Mouse (Mus musculus): ENCODE results near the gene Mrgprb1.
"Not testable (repeated sequence)": the region's sequence is repeated elsewhere in the genome, so short reads cannot be mapped to it uniquely, and the experiment has no call there.

The Mrgprb1 gene

GRCm38 (mm10) chr7:48456242-48456641 is at the start of gene Mrgprb1:
Gene Mrgprb1, minus strand, starts transcription at chr7:48456342.
- DNase-seq (ENCODE audit: low spot score) = no peak

DNA sequence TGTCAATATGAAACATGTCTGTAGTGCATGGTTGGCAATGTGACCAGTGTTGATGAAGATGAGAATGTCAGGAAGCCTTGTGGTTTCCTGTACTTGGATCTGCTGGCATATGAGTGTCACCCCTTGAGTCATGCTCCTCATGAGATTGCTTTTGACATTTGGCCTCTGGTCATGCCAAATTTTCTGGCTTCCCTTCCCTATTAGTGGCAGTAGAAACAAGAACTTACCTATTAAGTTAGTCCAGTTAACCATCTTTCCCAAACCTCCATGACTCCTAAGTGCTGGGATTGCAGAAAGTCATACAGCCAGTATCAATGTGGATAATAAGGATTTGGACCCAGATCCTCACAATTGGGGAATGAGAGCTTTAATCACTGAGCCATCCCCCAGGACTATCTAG is 43.1 kb upstream of the Mrgprb1 start, which contains the start of gene Mrgprx2:
Mrgprx2 (minus strand) TSS at position 101 of the 400 bp plus-strand sequence.
- DNase-seq (ENCODE audit: low spot score) = no peak

- no peak for DNase-seq (ENCODE audit: low spot score)
Measured at GRCm38 (mm10) chr7:48436581-48436980, 19.6 kb downstream of the Mrgprb1 start.

- DNase-seq (ENCODE audit: low spot score) = not testable (repeated sequence)
Measured at GRCm38 (mm10) chr7:48435936-48436335, 20.2 kb downstream of the Mrgprb1 start.

Measured in c-Kit-positive CD71-positive TER-119-positive erythroid progenitor cells, embryonic 14.5 days (primary cell).